Mouse (Mus musculus) left cerebral cortex, postnatal 25 days (tissue): ENCODE results near the gene Pou6f1. TPM values are rescaled to one million over a fixed set of nuclear protein-coding genes. Genes with fewer than 3 reads are reported as not detected.
"Not testable (repeated sequence)": the region's sequence is repeated elsewhere in the genome, so short reads cannot be mapped to it uniquely, and the experiment has no call there.

Source experiments
- DNase-seq, 2 experiments: peaks; one replicate each; pipeline ENCODE4 v3.0.0; 2022; ENCODE audit warnings: low spot score in 2 of 2, mixed read lengths in 1 of 2
- intact Hi-C: fragments of 180-260 bp; cut with DNase I; formaldehyde crosslinking; loops from one replicate; pipeline ENCODE4 v1.15.1; 2025
- total RNA-seq, 2 experiments: library from RNA; stranded (reverse); gene quantifications; 2 replicates each; pipeline ENCODE4 v1.2.3; 2021

Pou6f1 gene
- total RNA-seq, 2 experiments from 2014 or later, result 132 to 133 TPM

GRCm38 (mm10) chr15:100622164-100622563 lies 22.4 kb upstream of the Pou6f1 start:
- peak; percentile 47 to 84 for DNase-seq
- intact Hi-C loops, result no loop called here

DNA sequence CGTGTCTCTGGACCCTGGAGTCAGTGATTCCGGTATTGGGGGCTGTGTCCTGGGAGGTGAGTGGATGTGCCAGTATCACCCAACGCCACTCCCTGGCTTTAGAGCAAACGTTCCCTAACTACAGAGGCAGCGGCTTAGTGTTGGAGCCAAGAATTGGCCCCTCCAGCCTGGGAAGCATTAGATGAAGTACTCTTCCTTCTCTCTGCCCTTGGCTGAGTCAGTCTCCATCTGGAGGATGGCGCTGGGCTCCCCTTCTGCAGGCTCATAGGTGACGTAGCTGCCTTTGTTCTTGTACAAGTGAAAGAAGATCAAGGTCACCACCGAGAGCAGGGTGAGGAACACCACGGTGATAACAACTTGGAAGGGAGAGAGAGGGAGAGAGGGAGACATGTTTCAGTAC lies 21.9 kb upstream of the Pou6f1 start:
- intact Hi-C loops, result not testable (repeated sequence)
- DNase-seq, result peak in 1 of 2 experiments; percentile 24

GRCm38 (mm10) chr15:100619200-100619599 lies 19.4 kb upstream of the Pou6f1 start:
- intact Hi-C loops, result no loop called here
- DNase-seq, result no peak

GRCm38 (mm10) chr15:100616221-100616620 lies 16.4 kb upstream of the Pou6f1 start:
- no peak for DNase-seq
- intact Hi-C loops, result no loop called here

- intact Hi-C loops, result loop anchor here (1.0 to 2.0 kb wide), 2 partner anchors 17 to 121 kb away; partner anchors contain the start of genes Csrnp2 and Pou6f1
- DNase-seq, result peak; percentile 89 to 90
Observed at GRCm38 (mm10) chr15:100615825-100616220, 16.0 kb upstream of the Pou6f1 start.

- intact Hi-C loops, result loop anchor here (1.0 to 2.0 kb wide), 2 partner anchors 16 to 120 kb away; partner anchors contain the start of genes Csrnp2 and Pou6f1
- DNase-seq, result peak; percentile 99
Observed at GRCm38 (mm10) chr15:100614996-100615824, 15.4 kb upstream of the Pou6f1 start, which contains the start of gene Dazap2. Dazap2 (plus strand) TSS chr15:100615349.

GRCm38 (mm10) chr15:100614218-100614995 lies 14.6 kb upstream of the Pou6f1 start:
- DNase-seq, result no peak
- intact Hi-C loops, result loop anchor here (2.0 kb wide), 1 partner anchor 120 kb away; the partner anchor contains the start of gene Csrnp2

DNA sequence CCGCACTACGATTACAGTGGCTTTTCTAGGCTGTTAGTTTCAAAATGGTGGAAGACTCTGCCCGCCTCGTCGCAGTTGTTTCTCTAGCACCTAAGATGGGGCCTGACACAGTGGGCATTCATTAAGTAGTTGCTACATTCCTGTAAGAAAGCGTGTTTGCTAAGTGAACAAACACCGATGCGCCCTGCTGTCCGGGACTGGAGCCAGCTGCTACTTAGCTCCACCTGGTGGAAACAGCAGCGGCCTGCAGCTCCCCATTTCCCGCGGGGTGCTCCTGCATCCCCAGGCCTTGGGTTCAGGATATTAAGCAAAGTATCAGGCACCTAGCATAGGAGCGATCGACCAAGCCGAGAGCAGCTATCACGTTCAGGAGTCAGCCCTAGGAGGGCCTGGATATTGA lies 13.8 kb upstream of the Pou6f1 start:
- DNase-seq, result peak; percentile 74 to 80
- intact Hi-C loops, result loop anchor here (1.0 kb wide), 1 partner anchor 62 kb away; no protein-coding TSS in a partner anchor

DNA sequence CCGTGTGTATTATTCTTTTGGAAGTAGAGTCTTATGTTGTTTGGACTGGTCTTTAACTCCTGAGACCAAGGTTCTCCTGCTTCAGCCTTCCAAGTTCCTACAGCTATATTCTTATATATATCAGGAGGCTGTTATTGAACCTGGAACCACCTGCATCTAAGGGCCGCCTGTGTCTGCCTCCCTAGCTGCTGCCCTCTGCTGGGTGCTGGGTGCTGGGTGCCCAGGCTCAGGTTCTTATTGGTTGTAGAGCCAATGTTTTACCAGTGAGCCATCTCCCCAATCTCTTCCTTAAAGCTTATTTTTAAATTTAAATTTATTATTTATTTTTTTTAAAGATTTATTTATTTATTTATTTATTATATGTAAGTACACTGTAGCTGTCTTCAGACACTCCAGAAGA lies 12.6 kb upstream of the Pou6f1 start:
- DNase-seq, result no peak
- intact Hi-C loops, result no loop called here

GRCm38 (mm10) chr15:100611951-100612350 lies 12.2 kb upstream of the Pou6f1 start:
- intact Hi-C loops, result no loop called here

GRCm38 (mm10) chr15:100606677-100607076 lies 6.9 kb upstream of the Pou6f1 start:
- intact Hi-C loops, DNase-seq: not testable (repeated sequence)

More at GRCm38 (mm10) chr15:100611951-100612350, 12.2 kb upstream of the Pou6f1 start:
- DNase-seq, result no peak

DNA sequence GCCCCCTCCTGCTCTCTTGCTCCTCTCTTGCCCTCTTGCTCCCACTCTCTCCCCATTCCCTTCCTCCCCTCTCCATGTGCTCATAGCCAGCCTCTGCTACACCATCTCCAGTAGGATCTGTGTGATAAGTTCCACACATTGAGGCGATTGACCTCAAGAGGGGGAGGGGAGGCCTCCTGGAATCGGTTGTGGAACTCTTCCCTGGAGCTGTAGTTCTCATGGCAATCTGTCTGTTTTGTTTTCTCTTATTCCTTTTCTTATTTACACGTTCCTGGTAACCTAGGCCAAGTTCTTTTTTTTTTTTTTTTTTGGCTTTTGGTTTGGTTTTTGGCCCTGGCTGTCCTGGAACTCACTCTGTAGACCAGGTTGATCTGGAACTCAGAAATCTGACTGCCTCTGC lies 1.9 kb upstream of the Pou6f1 start:
- no peak for DNase-seq
- intact Hi-C loops, result loop anchor here (5.0 kb wide), 1 partner anchor 109 kb away; no protein-coding TSS in a partner anchor

DNA sequence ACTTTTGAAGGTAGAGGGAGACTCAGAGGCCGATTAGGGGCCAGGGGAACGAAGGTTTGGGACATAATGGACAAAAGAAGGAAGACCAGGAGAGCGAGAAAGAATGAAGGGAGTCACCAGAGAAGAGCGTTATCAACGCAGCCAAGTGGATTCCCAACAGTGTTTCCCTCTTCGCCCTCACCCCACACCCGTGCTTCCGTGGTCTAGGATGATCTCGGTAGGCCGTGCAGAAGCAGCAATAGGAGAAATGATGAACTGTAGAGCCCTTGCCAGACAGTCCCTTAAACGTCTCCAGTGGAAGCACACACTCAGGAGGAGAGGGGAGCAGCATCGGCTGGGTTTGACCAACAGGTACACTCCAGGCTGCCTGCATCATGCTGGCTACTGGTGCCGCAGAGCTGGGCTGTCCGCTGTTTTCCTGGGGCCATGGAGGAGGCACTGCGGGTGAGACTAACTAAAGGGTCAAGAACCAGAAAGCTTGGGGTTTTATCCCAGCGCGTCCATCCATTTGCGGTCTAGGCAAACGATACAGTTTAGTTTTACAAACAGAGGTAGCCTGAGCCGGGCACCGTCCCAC lies 1.0 kb upstream of the Pou6f1 start:
- DNase-seq, result no peak
- intact Hi-C loops, result loop anchor here (5.0 kb wide), 1 partner anchor 108 kb away; no protein-coding TSS in a partner anchor

DNA sequence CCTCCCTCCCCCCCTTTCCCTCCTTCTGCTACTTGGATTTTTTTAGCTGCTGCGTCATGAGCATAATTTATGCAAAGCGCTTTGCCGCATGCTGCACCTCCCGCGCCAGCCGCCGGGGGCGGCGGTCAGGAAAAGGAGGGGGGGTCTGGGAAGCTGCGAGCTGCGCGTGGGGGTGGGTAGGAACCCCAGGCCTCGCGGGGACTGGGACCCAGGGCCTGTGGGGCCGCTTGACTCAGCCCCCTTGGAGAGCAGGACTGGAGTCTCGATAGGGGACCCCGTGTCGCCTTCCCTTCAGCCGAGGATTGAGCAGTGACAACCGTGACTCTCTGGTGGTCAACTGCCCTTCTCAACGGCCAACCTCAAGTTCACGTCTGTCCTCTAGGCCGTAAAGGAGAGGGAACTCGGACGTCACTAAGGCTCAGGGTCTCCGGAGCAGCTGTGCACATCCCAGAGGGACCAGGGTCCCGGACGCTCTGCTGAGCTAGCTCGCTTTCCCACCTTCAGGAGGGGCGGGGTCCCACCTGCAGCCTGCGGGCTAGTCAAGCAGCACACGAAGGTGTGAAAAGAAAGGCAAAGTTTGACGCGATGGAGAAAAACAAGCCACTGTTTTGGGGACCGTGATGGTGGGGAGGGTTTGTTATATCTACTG lies 387 bp upstream of the Pou6f1 start:
- intact Hi-C loops, result loop anchor here (5.0 kb wide), 1 partner anchor 108 kb away; no protein-coding TSS in a partner anchor
- DNase-seq, result peak; percentile 71 to 84

DNA sequence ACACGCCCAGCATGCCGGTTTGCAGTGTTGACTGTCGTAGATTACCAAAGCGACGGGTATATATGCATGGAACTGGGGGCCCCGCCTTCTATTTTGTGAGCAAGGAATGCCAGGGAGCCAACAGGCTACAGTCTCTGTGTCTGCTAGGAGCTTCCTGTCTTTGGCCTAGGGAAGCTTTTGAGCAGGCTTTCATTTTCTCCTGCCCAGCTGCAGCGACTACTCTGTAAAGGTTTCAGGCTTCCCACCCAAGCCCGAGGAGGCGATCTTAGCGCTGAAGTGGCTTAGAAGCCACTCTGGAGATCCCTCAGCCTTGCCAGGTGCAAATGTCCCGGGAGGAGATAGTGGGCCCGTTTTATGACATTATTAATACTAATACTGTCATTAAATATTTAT lies 905 bp downstream of the Pou6f1 start:
- peak; percentile 30 to 59 for DNase-seq

GRCm38 (mm10) chr15:100598287-100598882 lies 1.4 kb downstream of the Pou6f1 start:
- intact Hi-C loops, result no loop called here

More for the DNA sequence above, 905 bp downstream of the Pou6f1 start:
- intact Hi-C loops, result loop anchor here (1.0 kb wide), 2 partner anchors 16 to 48 kb away; partner anchors contain the start of gene Dazap2

DNA sequence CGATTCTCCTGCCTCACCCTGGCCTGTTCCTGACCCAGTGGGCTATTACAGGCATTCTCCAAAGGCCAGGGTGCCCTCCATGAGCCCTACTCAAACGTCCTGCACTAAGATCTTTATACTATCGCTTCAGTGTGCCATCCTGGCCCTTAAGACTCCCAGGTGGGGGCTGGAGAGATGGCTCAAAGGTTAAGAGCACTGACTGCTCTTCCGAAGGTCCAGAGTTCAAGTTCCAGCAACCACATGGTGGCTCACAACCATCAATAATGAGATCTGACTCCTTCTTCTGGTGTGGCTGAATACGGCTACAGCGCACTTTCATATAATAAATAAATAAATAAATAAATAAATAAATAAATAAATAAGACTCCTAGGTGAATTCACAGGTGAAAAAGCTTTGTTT lies 7.0 kb downstream of the Pou6f1 start:
- DNase-seq, result no peak
- intact Hi-C loops, result no loop called here

More at GRCm38 (mm10) chr15:100598287-100598882, 1.4 kb downstream of the Pou6f1 start:
- no peak for DNase-seq

GRCm38 (mm10) chr15:100590436-100590835 lies 9.3 kb downstream of the Pou6f1 start:
- intact Hi-C loops, result no loop called here
- no peak for DNase-seq

- DNase-seq, result no peak
- intact Hi-C loops, result no loop called here
Observed at GRCm38 (mm10) chr15:100588297-100588696, 11.5 kb downstream of the Pou6f1 start.
